8 mouse cellular contexts compared by ENCODE assay signal in the genomic region with DNA sequence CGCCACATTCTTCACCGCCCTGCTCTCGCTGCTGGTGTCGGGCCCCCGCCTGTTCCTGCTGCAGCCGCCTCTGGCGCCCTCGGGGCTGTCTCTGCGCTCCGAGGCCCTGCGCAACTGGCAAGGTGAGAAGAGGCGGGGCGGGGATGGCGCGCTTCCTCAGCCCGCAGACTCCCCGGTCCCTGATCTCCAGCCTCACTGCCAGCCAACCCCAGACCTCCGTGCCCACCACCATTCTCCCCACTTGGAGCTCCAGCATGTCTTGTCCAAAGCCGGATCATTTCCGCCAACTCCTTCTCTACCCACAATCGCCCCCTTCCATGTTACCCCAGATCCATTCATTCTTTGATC. TPM values are rescaled to one million over a fixed set of nuclear protein-coding genes. Genes with fewer than 3 reads are reported as not detected.
DNase-seq lines count a peak whose midpoint lies in the region; ATAC-seq and TF ChIP-seq lines count a peak whose summit lies in the region.

No protein-coding gene starts in this region.

- H3K27me3 ChIP-seq in heart, embryonic 12.5 days (replicated peaks), result no peaks in the 10 kb centered on the region

- DNase-seq in heart, postnatal 36 days, result no peak
- DNase-seq in ES-E14 (ENCODE audit: low read depth, low spot score), result no peak
- no peak for DNase-seq in urinary bladder, postnatal 36 days (ENCODE audit: low spot score in 2 of 2)
- DNase-seq in thymus, postnatal 14 days, result no peak
- DNase-seq in urinary bladder, postnatal 14 days (ENCODE audit: low spot score), result no peak

- H3K27ac ChIP-seq in heart, embryonic 12.5 days (ENCODE audit: poor library complexity, severe bottlenecking), result peak overlapping the region; percentile 54; the same call in 1 of the 2 replicates
- H3K27ac ChIP-seq in ES-E14 (ENCODE audit: insufficient read depth, low read depth, low read length, poor library complexity, severe bottlenecking), result peak overlapping the region; percentile 62

- H3K9ac ChIP-seq in heart, embryonic 12.5 days, result peak overlapping the region; percentile 77
- peak overlapping the region; percentile 88 for H3K9ac ChIP-seq in ES-E14 (ENCODE audit: insufficient read depth, low read depth, low read length, poor library complexity, severe bottlenecking)

- intact Hi-C loops in heart, postnatal 36 days (cut with DNase I), result loop anchor here (2.0 kb wide), 1 partner anchor 56 kb away; no protein-coding TSS in a partner anchor

- peak overlapping the region; percentile 74 for H3K4me3 ChIP-seq in heart, embryonic 12.5 days
- H3K4me3 ChIP-seq in ES-E14 (ENCODE audit: insufficient read depth in 1 of 2, low read depth in 1 of 2, low read length in 2 of 2, poor library complexity in 1 of 2, severe bottlenecking in 1 of 2), result peak overlapping the region; percentile 85

- peaks cover 25% of the 10 kb centered on the region for H3K36me3 ChIP-seq in heart, embryonic 12.5 days
- H3K36me3 ChIP-seq in ES-E14 (ENCODE audit: control insufficient read depth, insufficient read depth, low read length, poor library complexity, severe bottlenecking), result peaks cover 14% of the 10 kb centered on the region; the same call in 1 of the 2 replicates

- no peaks in the 10 kb centered on the region for H3K9me3 ChIP-seq in heart, embryonic 12.5 days (replicated peaks)
- no peaks in the 10 kb centered on the region for H3K9me3 ChIP-seq in ES-E14 (ENCODE audit: control insufficient read depth, insufficient read depth, low read depth, low read length)

- peak overlapping the region; percentile 82 for H3K4me2 ChIP-seq in heart, embryonic 12.5 days

- H3K4me1 ChIP-seq in heart, embryonic 12.5 days (replicated peaks), result peaks cover 8% of the 10 kb centered on the region
- peaks cover 5 to 13% of the 10 kb centered on the region in 2 experiments; a peak in 3 of 4 replicates for H3K4me1 ChIP-seq in ES-E14 (ENCODE audit: control insufficient read depth in 2 of 2, insufficient read depth in 2 of 2, low read length in 2 of 2, poor library complexity in 1 of 2)

- under 1% methylated on average over 20 of the region's 21 CpGs for WGBS in heart, embryonic 12.5 days

- in situ Hi-C loops in ES-E14 (cut with MboI; ENCODE audit: low sequenced_read_pairs in 2 of 2, unreplicated experiment in 2 of 2), result no loop called here

- peak; percentile 75 for ATAC-seq in heart, embryonic 12.5 days (ENCODE audit: insufficient number of reproducible peaks, low FRiP score)
- peak; percentile 6 to 38; a peak in 3 of 4 replicates for ATAC-seq in hematopoietic stem cell, adult 5-6 weeks (replicated peaks in 1 of 2; ENCODE audit: insufficient read depth in 1 of 2, low FRiP score in 2 of 2, low TSS enrichment in 1 of 2, low read depth in 1 of 2, poor library complexity in 2 of 2, severe bottlenecking in 2 of 2)
- ATAC-seq in megakaryocyte progenitor cell, adult 5-6 weeks (replicated peaks; ENCODE audit: poor library complexity), result peak; percentile 35

TF ChIP-seq in ES-E14, 5 proteins besides CTCF, POLR2A, EP300 and RAD21:
- TF ChIP-seq HCFC1 (IDR thresholded peaks at IDR 0.05; ENCODE audit: borderline replicate concordance, insufficient read depth, low read length) (no peak), ZC3H11A (IDR thresholded peaks at IDR 0.05; ENCODE audit: borderline replicate concordance, low read depth, low read length) (no peak), MAFK (IDR thresholded peaks at IDR 0.05; ENCODE audit: insufficient read depth, low read depth, low read length) (no peak), ZNF384 (IDR thresholded peaks at IDR 0.05; ENCODE audit: low read depth, low read length) (no peak), CHD2 (IDR thresholded peaks at IDR 0.05; ENCODE audit: low read depth, low read length) (no peak)

RNA-seq across cellular contexts. Expression of a gene that starts 0.4 kb away (rescaled TPM):
- polyA plus RNA-seq in heart, embryonic 12.5 days (2016; fragmentation: Nextera tagmentation; extraction: Ambion mirVana), result 39.2 and 45.6 TPM in 2 replicates
- 10 to 100 TPM; 18.5 to 18.9 TPM for total RNA-seq in heart, postnatal 36 days (2021)
- 15.7 and 16.7 TPM in 2 replicates for total RNA-seq in ES-E14 (2012; rRNA removed)
- total RNA-seq in hematopoietic stem cell, adult 5-6 weeks (2017), result 13.4 and 21.0 TPM in 2 replicates
- total RNA-seq in megakaryocyte progenitor cell, adult 5-6 weeks (2015), result 14.2 and 17.1 TPM in 2 replicates
- total RNA-seq in megakaryocyte progenitor cell, adult 5-6 weeks (2017), result 3.0 and 4.6 TPM in 2 replicates

RNA-seq across cellular contexts. Expression of a gene that starts 37.1 kb away (rescaled TPM):
- polyA plus RNA-seq in heart, embryonic 12.5 days (2016; fragmentation: Nextera tagmentation; extraction: Ambion mirVana), result 50.6 and 54.0 TPM in 2 replicates
- 10 to 100 TPM; 69.8 to 76.4 TPM for total RNA-seq in heart, postnatal 36 days (2021)
- 125 and 153 TPM in 2 replicates for total RNA-seq in ES-E14 (2012; rRNA removed)
- total RNA-seq in hematopoietic stem cell, adult 5-6 weeks (2017), result 75.9 and 96.4 TPM in 2 replicates
- total RNA-seq in megakaryocyte progenitor cell, adult 5-6 weeks (2015), result 12.7 and 21.3 TPM in 2 replicates
- 25.2 and 36.5 TPM in 2 replicates for total RNA-seq in megakaryocyte progenitor cell, adult 5-6 weeks (2017)

RNA-seq across cellular contexts. Expression of a gene that starts 59.9 kb away (rescaled TPM):
- polyA plus RNA-seq in heart, embryonic 12.5 days (2016; fragmentation: Nextera tagmentation; extraction: Ambion mirVana), result 0.56 and 0.73 TPM in 2 replicates
- 1 to 10 TPM; 1.4 to 2.7 TPM for total RNA-seq in heart, postnatal 36 days (2021)
- not detected in 2 replicates for total RNA-seq in ES-E14 (2012; rRNA removed)
- not detected in 2 replicates for total RNA-seq in hematopoietic stem cell, adult 5-6 weeks (2017)
- total RNA-seq in megakaryocyte progenitor cell, adult 5-6 weeks (2015), result 0.56 and 1.1 TPM in 2 replicates
- not detected in 2 replicates for total RNA-seq in megakaryocyte progenitor cell, adult 5-6 weeks (2017)

Comparison
In these comparisons a context has a peak if more than half of its experiments do, and no peak if none do; other contexts are left out.
1. ATAC-seq: peak in every context shown above with its lines; median percentile 75 in heart, embryonic 12.5 days; 35 in megakaryocyte progenitor cell, adult 5-6 weeks; 22 in hematopoietic stem cell, adult 5-6 weeks.